Mouse (Mus musculus) heart, embryonic 16.5 days (tissue): ENCODE results near the gene C130074G19Rik. TPM values are rescaled to one million over a fixed set of nuclear protein-coding genes. Genes with fewer than 3 reads are reported as not detected.

Experiments
- ATAC-seq: fragments of 200-750 bp; cut with Nextera tagmentation; replicated peaks from 2 replicates; pipeline ENCODE4 v1.8.0; 2017; ENCODE audit warnings: moderate number of reproducible peaks; ENCODE audit not compliant: insufficient read depth, low FRiP score; ENCODE audit errors: extremely low read depth
- H3K27ac ChIP-seq: fragments of 300-500 bp; sonication (generic); 2 replicates; pipeline ENCODE4 v1.5.1; 2014; ENCODE audit warnings: mild to moderate bottlenecking, low read length, control low read depth, moderate library complexity
- H3K27me3 ChIP-seq: fragments of 300-500 bp; sonication (generic); 2 replicates; pipeline ENCODE4 v1.6.1; 2014; ENCODE audit warnings: low read length, mixed read lengths; ENCODE audit not compliant: control insufficient read depth, insufficient read depth
- H3K36me3 ChIP-seq: fragments of 300-500 bp; sonication (generic); 2 replicates; pipeline ENCODE4 v1.6.1; 2014; ENCODE audit not compliant: control insufficient read depth, insufficient read depth
- H3K4me1 ChIP-seq: fragments of 300-500 bp; sonication (generic); 2 replicates; pipeline ENCODE4 v1.6.1; 2014; ENCODE audit warnings: low read length, mixed read lengths; ENCODE audit not compliant: control insufficient read depth, insufficient read depth
- H3K4me2 ChIP-seq: fragments of 300-500 bp; sonication (generic); 2 replicates; pipeline ENCODE4 v1.6.1; 2014; ENCODE audit warnings: low read depth, mild to moderate bottlenecking, control low read depth, low read length
- H3K4me3 ChIP-seq: fragments of 300-500 bp; sonication (generic); 2 replicates; pipeline ENCODE4 v1.5.1; 2014; ENCODE audit warnings: mild to moderate bottlenecking, control low read depth, low read length
- H3K9ac ChIP-seq: fragments of 300-500 bp; sonication (generic); 2 replicates; pipeline ENCODE4 v1.6.1; 2014; ENCODE audit warnings: low read length, control low read depth
- H3K9me3 ChIP-seq: fragments of 300-500 bp; sonication (generic); replicated peaks from 2 replicates; pipeline ENCODE4 v1.6.1; 2016; ENCODE audit warnings: low read length; ENCODE audit not compliant: control insufficient read depth
- WGBS: fragments of 180-500 bp; shearing (Covaris S2); extraction: QIAGEN DNeasy Blood & Tissue Kit; methylation state at CpG from one replicate; pipeline ENCODE4 v1.1.7; 2014; 5-methylcytosine and 5-hydroxymethylcytosine counted together
- polyA plus RNA-seq: library from polyadenylated mRNA; unstranded; fragments of >200 nt; fragmentation: Nextera tagmentation; extraction: Ambion mirVana; gene quantifications from 2 replicates; pipeline ENCODE4 v1.2.1, GENCODE M21; 2015

C130074G19Rik gene
- polyA plus RNA-seq, 1 experiment from 2014 or later = 1.1 TPM

DNA sequence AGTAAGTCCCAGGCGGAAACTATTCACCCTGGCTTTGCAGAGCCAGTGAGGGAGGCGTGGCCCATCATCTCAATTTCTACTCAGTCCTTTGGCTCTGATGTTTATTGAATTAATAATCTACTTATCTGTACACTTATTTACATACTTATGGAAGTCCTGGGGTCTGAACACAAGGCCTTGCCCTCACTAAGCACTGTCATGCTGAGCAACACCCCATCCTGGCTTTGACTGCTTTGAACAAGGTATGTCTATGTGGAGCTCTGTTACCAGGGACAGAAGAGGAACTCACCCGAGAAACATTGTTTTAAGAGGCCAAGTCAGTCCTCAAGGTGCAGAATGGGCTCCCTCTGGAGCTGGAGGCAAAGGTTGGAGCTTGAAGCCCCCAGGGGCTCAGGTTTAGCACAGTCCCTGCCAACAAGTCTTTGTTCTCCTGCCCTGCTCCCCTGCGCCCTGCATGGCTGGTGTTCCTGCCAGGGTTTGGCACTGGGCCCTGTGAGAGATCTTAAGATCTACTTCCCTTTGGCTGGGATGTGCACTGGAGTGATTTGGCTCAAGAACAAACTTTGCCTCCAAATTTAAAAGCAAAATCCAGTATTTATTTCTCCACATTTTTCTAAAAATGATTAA is 13.0 kb downstream of the C130074G19Rik start:
- Histone ChIP-seq H3K4me3 (no peak overlapping the region), H3K9me3 (no peaks in the 10 kb centered on the region), H3K4me1 (no peaks in the 10 kb centered on the region), H3K9ac (no peak overlapping the region), H3K36me3 (no peaks in the 10 kb centered on the region), H3K4me2 (no peak overlapping the region), H3K27me3 (no peaks in the 10 kb centered on the region), H3K27ac (no peak overlapping the region)
- no peak for ATAC-seq
- 61% methylated on average over 4 of the region's 4 CpGs for WGBS

- no peak overlapping the region for H3K4me2 ChIP-seq
- 73% methylated on average over 3 of the region's 3 CpGs for WGBS
These were observed 15.3 kb downstream of the C130074G19Rik start for GRCm38 (mm10) chr1:184867640-184868120.

DNA sequence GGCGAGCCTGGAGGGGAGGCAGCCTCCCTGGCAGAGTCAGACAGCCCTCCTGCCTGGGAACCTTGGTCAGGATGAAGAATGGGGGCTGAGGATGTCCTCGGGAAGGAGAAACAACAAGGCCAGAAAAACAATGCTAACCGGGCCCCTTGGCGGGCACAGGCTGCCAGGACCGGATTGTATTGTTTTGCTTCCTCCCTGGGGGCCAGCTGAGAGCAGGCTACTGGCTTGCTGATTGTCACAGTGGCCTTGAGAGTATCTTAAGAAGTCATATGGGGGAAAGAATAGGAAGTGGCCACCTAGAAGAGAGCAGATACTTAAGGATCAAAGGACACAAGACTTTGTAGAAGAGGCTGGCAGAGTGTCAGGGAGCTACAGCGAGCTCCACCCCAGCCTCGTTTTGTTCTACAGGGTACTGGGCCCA is 18.6 kb downstream of the C130074G19Rik start:
- Histone ChIP-seq H3K36me3 (no peaks in the 10 kb centered on the region), H3K4me3 (no peak overlapping the region), H3K9ac (no peak overlapping the region), H3K9me3 (no peaks in the 10 kb centered on the region), H3K27ac (peak overlapping the region; percentile 68), H3K4me1 (no peaks in the 10 kb centered on the region), H3K27me3 (no peaks in the 10 kb centered on the region), H3K4me2 (no peak overlapping the region)
- ATAC-seq = peak; percentile 68
- 36% methylated on average over 7 of the region's 7 CpGs for WGBS

More at GRCm38 (mm10) chr1:184867640-184868120, 15.3 kb downstream of the C130074G19Rik start:
- Histone ChIP-seq H3K9me3 (no peaks in the 10 kb centered on the region), H3K36me3 (no peaks in the 10 kb centered on the region), H3K27me3 (no peaks in the 10 kb centered on the region), H3K27ac (no peak overlapping the region), H3K4me1 (no peaks in the 10 kb centered on the region), H3K4me3 (no peak overlapping the region), H3K9ac (no peak overlapping the region)
- no peak for ATAC-seq

DNA sequence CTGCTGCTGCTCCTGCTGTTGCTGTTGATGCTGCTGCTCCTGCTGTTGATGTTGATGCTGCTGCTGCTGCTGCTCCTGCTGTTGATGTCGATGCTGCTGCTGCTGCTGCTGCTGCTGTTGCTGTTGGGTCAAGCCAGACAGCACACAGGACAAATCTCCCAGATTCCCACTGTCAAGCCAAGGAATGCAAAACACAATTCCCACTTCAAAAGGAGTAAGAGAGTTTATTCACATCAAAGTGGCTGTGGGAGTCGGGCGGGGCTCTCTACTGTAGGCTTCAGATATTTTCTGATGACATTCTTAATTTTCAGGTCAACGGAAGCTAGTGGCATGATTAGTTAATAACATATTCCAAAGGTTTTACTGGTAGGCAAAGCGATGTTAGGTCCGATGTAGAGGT is 20.4 kb downstream of the C130074G19Rik start:
- no peaks in the 10 kb centered on the region for H3K27me3 ChIP-seq
- no peak for ATAC-seq
- 84% methylated on average over 6 of the region's 6 CpGs for WGBS
- H3K9me3 ChIP-seq = no peaks in the 10 kb centered on the region
- no peak overlapping the region for H3K4me2 ChIP-seq
- H3K4me3 ChIP-seq = no peak overlapping the region
- H3K4me1 ChIP-seq = no peaks in the 10 kb centered on the region
- no peaks in the 10 kb centered on the region for H3K36me3 ChIP-seq
- no peak overlapping the region for H3K27ac ChIP-seq
- H3K9ac ChIP-seq = no peak overlapping the region

DNA sequence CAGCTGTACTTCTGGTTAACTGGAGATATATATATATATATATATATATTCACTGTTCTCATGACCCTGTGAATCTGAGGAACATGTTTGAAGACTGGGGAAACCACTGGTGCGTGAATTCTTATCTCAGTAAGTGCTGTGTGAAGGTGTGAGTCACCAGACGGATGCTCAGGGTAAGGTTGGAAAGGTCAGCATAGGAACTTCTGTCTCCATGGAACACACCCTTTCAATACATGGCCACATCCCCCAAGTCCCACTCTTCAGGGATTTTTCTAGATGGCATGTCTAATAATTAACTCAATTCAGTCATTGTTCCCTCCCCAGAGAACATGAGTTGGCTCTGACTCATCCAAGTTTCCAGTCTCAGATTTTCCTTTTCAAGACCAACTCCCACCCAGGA is 21.5 kb downstream of the C130074G19Rik start:
- no peaks in the 10 kb centered on the region for H3K4me1 ChIP-seq
- no peaks in the 10 kb centered on the region for H3K9me3 ChIP-seq
- H3K9ac ChIP-seq = no peak overlapping the region
- no peaks in the 10 kb centered on the region for H3K36me3 ChIP-seq
- H3K4me2 ChIP-seq = no peak overlapping the region
- H3K27me3 ChIP-seq = no peaks in the 10 kb centered on the region
- 33% methylated on average over 2 of the region's 2 CpGs for WGBS
- ATAC-seq = no peak
- no peak overlapping the region for H3K27ac ChIP-seq
- no peak overlapping the region for H3K4me3 ChIP-seq

DNA sequence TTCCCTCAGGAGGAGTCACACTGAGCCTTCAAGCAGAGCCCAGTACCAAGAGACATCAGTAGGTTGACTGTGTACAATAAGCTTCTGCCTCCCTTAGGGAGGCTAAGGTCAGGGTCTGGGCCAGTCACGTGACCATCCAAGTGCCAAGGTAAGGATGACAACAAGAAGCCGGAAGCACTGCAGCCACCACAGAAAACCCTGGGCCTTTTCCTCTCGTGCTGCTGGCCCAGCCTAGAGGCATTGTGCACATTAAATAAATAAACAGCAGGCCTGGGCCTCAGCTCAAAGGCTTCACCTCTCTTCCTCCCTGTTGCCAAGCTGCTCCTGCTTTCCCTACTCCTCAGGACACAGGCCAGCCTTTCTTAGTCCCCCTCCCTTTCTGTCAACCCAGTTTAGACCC is 22.7 kb downstream of the C130074G19Rik start:
- 41% methylated on average over 3 of the region's 3 CpGs for WGBS
- ATAC-seq = no peak
- no peaks in the 10 kb centered on the region for H3K36me3 ChIP-seq
- no peaks in the 10 kb centered on the region for H3K9me3 ChIP-seq
- no peaks in the 10 kb centered on the region for H3K4me1 ChIP-seq
- H3K27me3 ChIP-seq = no peaks in the 10 kb centered on the region
- H3K9ac ChIP-seq = no peak overlapping the region
- H3K27ac ChIP-seq = 0 out of 2 replicates have a peak overlapping the region, but pooled peaks have one; percentile 23
- no peak overlapping the region for H3K4me2 ChIP-seq
- H3K4me3 ChIP-seq = no peak overlapping the region

- Histone ChIP-seq H3K36me3 (no peaks in the 10 kb centered on the region), H3K9me3 (no peaks in the 10 kb centered on the region), H3K9ac (no peak overlapping the region), H3K4me1 (peaks cover 3% of the 10 kb centered on the region; the same call in 1 of the 2 replicates), H3K4me3 (no peak overlapping the region), H3K27me3 (no peaks in the 10 kb centered on the region), H3K27ac (no peak overlapping the region), H3K4me2 (no peak overlapping the region)
- WGBS = 83% methylated on average over 1 of the region's 1 CpGs
- ATAC-seq = no peak
These were observed 24.8 kb downstream of the C130074G19Rik start for GRCm38 (mm10) chr1:184858253-184858652.

- Histone ChIP-seq H3K4me2 (no peak overlapping the region), H3K4me1 (peaks cover 6% of the 10 kb centered on the region), H3K36me3 (no peaks in the 10 kb centered on the region), H3K9ac (no peak overlapping the region), H3K27ac (no peak overlapping the region), H3K4me3 (no peak overlapping the region), H3K27me3 (no peaks in the 10 kb centered on the region), H3K9me3 (no peaks in the 10 kb centered on the region)
- WGBS = 85% methylated on average over 9 of the region's 9 CpGs
- no peak for ATAC-seq
These were observed 25.8 kb downstream of the C130074G19Rik start for GRCm38 (mm10) chr1:184857216-184857615.

DNA sequence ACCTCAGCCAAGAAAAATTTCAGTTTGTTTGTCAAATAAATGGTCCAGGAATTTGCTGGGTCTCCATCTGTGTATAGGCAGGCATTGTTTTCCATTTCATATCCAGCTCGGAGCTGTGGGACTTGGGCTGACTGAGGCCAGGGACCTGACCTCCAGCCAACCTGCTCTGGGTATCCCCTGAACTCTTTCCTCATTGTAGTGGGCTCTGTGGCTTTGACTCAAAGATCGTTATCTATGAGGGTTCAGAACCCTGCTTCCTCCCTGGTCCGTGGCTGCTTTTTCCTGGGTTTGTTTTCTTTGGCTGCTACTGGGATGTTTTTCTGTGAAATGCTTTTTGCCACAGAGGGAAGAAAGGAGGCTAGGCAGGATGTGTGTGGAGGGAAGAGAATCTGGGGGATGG is 29.1 kb downstream of the C130074G19Rik start:
- H3K27ac ChIP-seq = peak overlapping the region; percentile 81
- no peak overlapping the region for H3K4me3 ChIP-seq
- no peaks in the 10 kb centered on the region for H3K27me3 ChIP-seq
- WGBS = 41% methylated on average over 3 of the region's 3 CpGs
- H3K4me1 ChIP-seq = peaks cover 13% of the 10 kb centered on the region
- H3K4me2 ChIP-seq = peak overlapping the region; percentile 51
- no peaks in the 10 kb centered on the region for H3K36me3 ChIP-seq
- no peaks in the 10 kb centered on the region for H3K9me3 ChIP-seq
- H3K9ac ChIP-seq = no peak overlapping the region
- peak; percentile 35 for ATAC-seq
